Mouse (Mus musculus) gastrocnemius, adult 8-10 months (tissue): ENCODE results near the gene Arglu1. TPM values are rescaled to one million over a fixed set of nuclear protein-coding genes. Genes with fewer than 3 reads are reported as not detected.

Experiments used
- DNase-seq, 2 experiments: peaks; one replicate each; pipeline ENCODE4 v3.0.0; 2022; ENCODE audit warnings: low spot score in 2 of 2
- total RNA-seq, 4 experiments: library from RNA; stranded (reverse); gene quantifications; 2 replicates each; pipeline ENCODE4 v1.2.4; 2022

Arglu1 gene
- 10 to 100 TPM; 27.8 to 38.6 (median 33.2) TPM for total RNA-seq

DNA sequence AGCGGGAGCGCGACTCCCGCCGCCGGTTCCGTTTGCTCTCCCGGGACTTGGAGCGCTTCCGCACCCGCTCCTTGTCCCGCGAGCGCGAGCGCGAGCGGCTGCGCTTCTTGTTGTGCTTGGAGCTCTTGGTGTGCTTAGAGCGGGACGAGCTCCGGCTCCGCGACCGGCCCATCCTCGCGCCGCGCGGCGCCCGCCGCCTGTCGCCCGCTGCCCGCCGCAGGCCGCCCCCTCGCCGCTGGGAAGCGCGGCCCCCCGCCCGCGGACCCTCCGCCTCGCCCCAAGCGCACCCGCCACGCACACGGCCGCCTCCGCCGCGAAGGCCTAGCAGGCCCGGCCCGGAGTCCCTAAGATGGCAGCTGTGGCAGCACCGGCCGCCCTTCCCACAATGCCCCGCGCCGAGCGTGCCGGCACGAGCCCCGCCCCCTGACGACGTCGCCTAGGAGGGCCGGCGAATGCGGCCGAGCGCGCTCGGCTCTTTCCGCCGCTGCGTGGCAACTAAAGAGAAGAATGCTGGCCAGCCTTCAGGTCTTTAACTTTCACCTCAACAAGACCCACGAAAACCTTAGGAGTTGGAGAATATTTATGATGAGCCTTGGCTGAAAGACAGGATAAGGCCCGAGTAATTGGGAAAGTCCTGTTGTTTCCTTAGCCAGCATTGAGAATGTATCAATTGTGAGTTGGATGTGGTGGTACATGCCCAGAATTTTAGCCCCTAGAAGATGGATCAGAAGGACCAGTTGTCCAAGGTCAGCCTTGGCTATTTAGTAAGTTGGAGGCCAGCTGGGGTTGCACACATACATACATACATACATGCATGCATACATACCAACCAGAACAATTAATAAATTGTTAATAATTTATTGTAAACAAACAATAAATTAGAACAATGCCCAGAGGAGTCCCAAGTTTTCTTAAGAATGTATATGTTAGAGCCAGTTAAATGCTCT, at the start of gene Arglu1:
Arglu1 (minus strand) TSS at position 376 of the 947 bp plus-strand sequence.
- peak; percentile 94 to 95 for DNase-seq

- DNase-seq = no peak
Measured at GRCm38 (mm10) chr8:8737271-8737670, 47.0 kb upstream of the Arglu1 start.

DNA sequence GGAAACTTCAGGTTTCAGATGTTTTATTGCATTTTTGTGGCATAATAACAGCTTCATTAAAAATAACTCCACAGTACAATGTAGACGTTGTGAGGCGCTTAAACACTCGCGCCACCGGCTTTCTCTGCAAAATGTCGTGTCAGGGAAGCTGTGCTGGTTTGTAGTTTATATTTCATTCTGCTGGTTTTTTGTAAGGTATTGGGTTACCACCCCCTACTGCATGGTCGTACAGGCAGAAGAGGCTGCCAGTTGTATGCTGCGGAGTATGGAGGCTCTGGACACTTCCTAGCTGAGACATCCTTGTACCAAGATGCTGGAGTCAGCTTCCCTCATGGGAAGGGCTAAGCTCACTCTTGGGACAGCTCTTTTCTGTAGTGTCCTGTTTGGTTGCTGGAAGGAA, 46.5 kb upstream of the Arglu1 start:
- DNase-seq = no peak

DNA sequence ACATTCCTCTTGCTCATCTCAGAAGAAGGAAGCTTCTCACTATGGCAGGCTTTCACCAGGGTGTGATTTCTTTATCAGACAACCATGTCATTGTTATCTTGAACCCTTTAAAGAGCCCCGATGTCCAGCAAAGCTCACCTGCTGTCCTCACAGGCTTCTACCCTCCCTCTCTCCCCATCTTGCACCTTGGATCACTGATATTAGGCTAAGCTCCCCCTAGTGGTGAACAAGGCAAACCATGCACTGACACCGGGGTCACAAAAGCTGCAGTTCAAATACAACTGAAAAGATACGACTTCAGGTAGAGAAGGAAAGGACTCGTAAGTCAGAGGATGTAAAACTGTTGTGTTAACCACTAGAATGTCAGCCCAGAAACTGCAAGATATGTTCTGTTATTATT, 43.5 kb upstream of the Arglu1 start:
- no peak for DNase-seq

DNA sequence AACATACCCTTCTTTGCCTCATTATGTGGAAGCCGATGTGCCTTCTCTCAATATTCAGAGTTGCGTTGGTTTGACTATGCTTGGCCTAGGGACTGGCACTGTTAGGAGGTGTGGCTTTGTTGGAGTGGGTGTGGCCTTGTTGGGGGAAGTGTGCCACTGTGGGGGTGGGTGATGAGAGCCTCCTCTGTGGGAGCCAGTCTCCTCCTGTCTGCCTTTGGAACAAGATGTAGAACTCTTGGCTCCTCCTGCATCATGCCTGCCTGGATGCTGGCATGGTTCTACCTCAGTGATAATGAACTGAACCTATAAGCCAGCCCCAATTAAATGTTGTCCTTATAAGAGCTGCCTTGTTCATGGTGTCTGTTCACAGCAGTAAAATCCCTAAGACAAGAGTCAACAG, 38.3 kb upstream of the Arglu1 start:
- DNase-seq = no peak

DNA sequence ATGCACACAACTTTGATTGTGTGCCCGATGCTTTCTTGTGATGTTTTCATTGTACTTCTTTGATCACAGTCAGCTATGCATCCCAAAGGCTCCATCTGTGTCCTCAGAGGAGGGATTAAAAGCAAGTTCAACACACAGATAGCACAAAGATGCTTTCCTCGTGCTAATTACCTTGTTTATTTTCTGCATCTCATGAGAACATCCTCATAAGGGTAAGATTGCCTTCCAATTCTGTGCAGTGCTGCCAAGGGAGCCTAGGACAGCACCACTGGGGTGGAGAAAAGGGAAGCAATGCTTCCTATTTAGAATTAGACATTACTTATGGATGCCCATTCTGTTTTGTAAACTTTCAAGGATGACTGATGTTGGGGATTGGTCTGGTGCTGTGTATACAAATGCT, 36.2 kb upstream of the Arglu1 start:
- DNase-seq = no peak

- no peak for DNase-seq
Measured at GRCm38 (mm10) chr8:8704813-8705212, 14.5 kb upstream of the Arglu1 start.

GRCm38 (mm10) chr8:8703668-8704067, 13.3 kb upstream of the Arglu1 start:
- no peak for DNase-seq

GRCm38 (mm10) chr8:8700821-8701220, 10.5 kb upstream of the Arglu1 start:
- DNase-seq = no peak

- DNase-seq = no peak
Measured at GRCm38 (mm10) chr8:8700229-8700628, 9.9 kb upstream of the Arglu1 start.

DNA sequence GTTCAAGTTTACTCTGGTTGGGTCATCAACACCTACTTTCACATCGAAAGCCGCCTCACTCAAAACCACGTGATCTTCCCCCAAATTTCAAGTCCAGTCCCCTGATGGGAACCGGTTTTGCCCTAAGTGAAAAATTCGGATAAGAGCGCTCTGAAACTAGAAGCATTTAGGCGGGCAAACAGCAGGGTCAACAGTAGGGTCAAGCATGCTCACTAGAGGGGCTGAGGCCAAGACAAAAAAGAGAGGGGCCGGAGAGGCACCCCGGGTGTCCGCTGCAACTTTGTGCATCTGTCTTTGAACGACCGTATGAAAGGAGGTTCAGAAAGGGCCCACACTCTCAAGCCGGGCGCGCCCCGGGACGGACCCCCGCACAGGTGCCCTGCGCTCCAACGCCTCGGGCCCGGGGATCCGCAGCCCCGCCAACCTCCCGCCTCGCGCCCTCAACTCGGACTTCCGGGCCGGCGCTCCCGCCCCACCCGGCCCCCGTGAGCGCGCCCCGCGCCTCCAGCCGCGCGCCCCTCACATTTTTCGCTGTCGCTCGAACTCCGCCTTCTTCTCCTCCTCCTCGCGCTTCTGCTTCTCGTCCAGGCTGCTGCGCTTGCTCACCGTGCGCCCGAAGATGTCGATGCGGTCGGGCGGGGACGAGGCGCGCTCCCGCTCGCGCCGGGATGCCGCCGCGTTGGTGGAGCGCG, 721 bp downstream of the Arglu1 start:
- peak in 1 of 2 experiments; percentile 20 for DNase-seq

- no peak for DNase-seq
Measured at GRCm38 (mm10) chr8:8688823-8689453, 1.4 kb downstream of the Arglu1 start.

- no peak for DNase-seq
Measured at GRCm38 (mm10) chr8:8685517-8685916, 4.8 kb downstream of the Arglu1 start.

DNA sequence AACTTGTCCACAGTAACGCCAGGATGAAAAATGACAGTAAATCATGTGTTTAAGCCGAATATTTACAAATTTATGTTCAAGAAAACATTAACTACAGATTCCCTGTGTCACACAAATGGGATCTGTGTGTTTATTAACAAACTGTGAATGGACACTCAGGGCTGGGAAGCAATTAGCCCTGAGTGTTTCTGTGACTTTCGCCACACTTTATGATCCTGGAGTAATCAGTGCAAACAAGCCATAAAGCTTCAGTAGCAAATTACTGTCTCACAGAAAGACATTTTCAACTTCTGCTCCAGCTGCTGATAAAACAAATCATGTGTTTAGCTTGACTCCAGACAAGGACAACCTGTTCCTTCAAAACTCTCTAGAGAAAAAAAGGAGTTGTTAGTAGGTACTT, 7.6 kb downstream of the Arglu1 start:
- no peak for DNase-seq

DNA sequence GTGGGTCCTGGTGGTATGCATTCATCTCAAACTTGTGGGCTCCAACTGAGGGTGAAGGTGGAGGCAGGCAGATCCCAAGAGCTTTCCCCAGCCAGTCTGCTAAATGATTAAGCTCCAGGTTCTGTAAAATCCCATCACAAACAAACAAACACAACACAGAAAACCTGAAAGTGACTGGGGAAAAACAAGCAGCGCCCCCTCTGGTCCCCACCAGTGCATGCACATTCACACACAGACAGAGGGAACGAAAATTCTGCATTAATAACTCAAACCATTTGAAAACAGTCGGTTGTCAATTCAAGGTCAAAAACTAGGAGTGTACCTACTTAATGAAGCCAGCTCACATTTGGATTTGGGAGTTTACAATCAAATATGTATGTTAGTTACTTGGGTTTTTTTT, 12.1 kb downstream of the Arglu1 start:
- DNase-seq = no peak

DNA sequence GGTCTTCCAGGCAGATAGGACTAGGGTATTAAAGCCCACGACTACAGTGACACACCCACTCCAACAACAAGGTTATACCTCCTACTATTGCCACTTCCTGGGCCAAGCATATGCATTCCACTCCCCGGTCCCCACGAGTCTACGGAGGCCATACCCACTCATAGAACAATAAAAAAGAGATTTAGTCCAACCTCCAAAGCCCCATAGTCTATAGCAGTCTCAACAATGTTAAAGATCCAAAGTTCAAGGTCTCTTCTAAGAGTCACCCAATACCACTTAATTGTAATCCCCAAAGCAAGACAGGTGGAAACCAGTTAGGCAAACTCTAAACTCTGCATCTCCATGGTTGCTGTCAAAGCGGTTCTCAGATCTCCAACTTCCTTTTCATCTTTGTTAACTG, 15.5 kb downstream of the Arglu1 start:
- no peak for DNase-seq

DNA sequence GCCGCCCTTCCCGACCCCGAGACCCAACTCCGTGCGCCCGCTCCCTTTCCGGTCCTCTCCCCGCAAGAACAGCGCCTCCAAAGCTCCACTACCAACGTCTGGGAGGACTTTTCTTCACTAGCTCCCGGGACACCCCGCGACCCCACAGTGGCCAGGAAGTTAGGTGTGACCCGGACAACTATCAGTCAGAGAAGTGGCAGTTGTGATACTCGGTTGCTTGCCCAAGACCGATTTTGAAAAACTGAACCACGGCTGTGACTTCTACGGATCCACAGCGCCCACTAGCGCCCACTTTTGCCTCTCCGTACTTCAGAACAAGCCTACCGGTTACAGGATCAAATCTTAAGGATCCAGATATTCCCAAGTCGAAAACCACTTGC, 28.6 kb downstream of the Arglu1 start:
- peak; percentile 75 for DNase-seq

- DNase-seq = peak; percentile 88
Measured at GRCm38 (mm10) chr8:8661103-8661758, 29.1 kb downstream of the Arglu1 start, which contains the start of gene Efnb2. Efnb2 (minus strand) TSS chr8:8661242.

DNA sequence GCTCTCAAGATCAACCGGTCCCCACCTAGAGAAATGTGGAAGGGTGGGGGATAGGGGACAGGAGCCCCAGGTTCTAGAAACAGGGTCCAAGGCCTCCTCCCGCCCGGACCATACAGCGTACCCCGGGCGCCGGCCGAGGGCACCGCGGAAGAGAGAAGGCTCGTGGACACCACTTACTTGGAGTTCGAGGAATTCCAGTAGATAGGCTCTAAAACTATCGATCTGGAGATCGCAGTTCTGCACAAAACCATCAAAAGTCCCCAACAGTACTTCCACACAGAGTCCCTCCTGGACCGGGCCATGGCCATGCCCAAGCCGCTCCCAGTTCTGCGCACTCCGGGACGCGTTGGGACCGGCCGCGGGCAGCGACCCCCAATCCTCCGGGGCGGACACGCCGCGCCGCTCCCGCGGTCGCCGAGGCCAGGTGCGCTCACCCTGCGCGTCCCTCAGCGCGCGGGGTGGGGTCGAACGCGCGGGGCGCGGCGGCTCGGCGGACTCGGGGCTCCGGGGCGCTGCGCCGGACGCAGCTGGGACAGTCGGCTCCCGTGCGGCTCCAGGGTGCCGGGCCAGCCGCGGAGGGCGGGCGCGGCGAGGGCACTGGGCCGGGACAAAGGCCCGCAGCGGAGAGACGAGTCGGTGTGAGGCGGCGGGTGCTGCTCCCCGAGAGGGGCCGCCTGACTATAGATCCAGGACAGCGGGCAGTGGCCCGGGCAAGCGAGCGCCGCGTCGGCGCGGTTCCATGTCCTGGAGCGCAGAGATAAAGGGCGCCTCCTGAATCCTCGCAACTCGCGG, 29.8 kb downstream of the Arglu1 start:
- DNase-seq = peak in 1 of 2 experiments; percentile 8

DNA sequence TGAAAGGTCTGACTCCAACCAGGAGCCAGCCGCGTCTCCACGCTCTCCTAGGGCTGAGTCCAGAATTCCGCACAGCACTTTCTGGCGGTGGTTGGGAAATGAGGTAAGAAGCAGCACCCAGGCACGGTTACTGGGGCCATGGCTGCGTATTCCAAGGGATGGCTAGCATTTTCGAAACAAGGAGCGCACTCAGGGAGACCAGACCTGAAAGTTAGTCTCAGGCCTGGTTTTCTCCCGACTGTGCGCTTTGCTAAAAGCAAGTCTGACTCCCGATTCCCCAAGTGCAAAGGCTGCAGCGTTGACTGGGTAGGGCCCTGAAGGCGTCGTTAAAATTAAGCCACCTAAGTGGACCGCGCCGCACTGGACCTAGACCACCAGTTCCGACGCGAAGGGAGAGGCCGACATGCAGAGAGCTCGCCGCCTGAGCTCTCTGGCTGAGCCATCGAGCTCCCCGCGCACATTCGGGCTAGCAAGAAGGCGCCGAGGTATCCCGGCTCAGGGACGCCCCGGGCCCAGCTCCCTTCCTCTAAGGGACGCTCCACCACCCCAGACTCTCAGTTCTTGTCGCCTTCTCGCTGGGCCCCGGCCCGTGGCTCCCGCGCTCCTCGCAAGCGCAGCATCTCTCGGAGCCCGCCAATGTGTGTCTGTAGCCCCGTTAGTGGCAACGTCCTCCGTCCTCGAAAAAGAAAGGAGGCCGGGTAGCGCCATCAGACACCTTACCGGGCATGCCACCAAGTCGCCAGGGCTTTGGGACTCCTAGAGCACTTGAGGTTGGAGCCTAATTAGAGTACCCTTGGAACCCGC, 30.6 kb downstream of the Arglu1 start:
- DNase-seq = no peak
